Mouse (Mus musculus): ENCODE measurements around the gene Polr2i.

- TF ChIP-seq CTCF (IDR thresholded peaks at IDR 0.05; ENCODE audit: low read depth, low read length) (no peak), TAL1 (conservative IDR thresholded peaks at IDR 0.05; ENCODE audit: low read depth, low read length) (no peak), POLR2AphosphoS5 (IDR thresholded peaks at IDR 0.05; ENCODE audit: insufficient replicate concordance, low read depth, low read length) (no peak)
Measured at GRCm38 (mm10) chr7:30217277-30217676, 14.5 kb upstream of the Polr2i start.

Data from G1E (cell line).